Mouse (Mus musculus) T-helper 2 cell (primary cell): ENCODE results near the gene Pigp.

Experiments used
- in situ Hi-C: fragments of 300-600 bp; cut with MboI, MseI; formaldehyde crosslinking; loops from one replicate; pipeline ENCODE4 v1.15.1; 2025; ENCODE audit warnings: high pct_unique_total_duplicates

The Pigp gene

GRCm38 (mm10) chr16:94320223-94320622, 51.4 kb downstream of the Pigp start:
- in situ Hi-C loops = loop anchor here (10.0 kb wide), 1 partner anchor 1125 kb away; no protein-coding TSS in a partner anchor

GRCm38 (mm10) chr16:94317752-94318151, 53.9 kb downstream of the Pigp start:
- in situ Hi-C loops = no loop called here

GRCm38 (mm10) chr16:94315215-94315614, 56.4 kb downstream of the Pigp start:
- in situ Hi-C loops = no loop called here

GRCm38 (mm10) chr16:94314626-94315025, 57.0 kb downstream of the Pigp start:
- in situ Hi-C loops = loop anchor here (5.0 kb wide), 1 partner anchor 42 kb away; no protein-coding TSS in a partner anchor

GRCm38 (mm10) chr16:94313229-94314030, 58.2 kb downstream of the Pigp start, which contains the start of gene Hlcs:
TSS of gene Hlcs (minus strand) at chr16:94313571.
- in situ Hi-C loops = loop anchor here (5.0 kb wide), 1 partner anchor 41 kb away; no protein-coding TSS in a partner anchor

- in situ Hi-C loops = loop anchor here (5.0 kb wide), 1 partner anchor 40 kb away; no protein-coding TSS in a partner anchor
Measured at GRCm38 (mm10) chr16:94312663-94313228, 58.9 kb downstream of the Pigp start.

GRCm38 (mm10) chr16:94311931-94312330, 59.7 kb downstream of the Pigp start:
- in situ Hi-C loops = loop anchor here (5.0 kb wide), 1 partner anchor 40 kb away; no protein-coding TSS in a partner anchor

GRCm38 (mm10) chr16:94311416-94311815, 60.2 kb downstream of the Pigp start:
- in situ Hi-C loops = loop anchor here (5.0 kb wide), 1 partner anchor 39 kb away; no protein-coding TSS in a partner anchor

GRCm38 (mm10) chr16:94309025-94309424, 62.6 kb downstream of the Pigp start:
- in situ Hi-C loops = no loop called here
